Mouse (Mus musculus) forebrain, embryonic 14.5 days (tissue): ENCODE results near the gene Yipf7. TPM values are rescaled to one million over a fixed set of nuclear protein-coding genes. Genes with fewer than 3 reads are reported as not detected.

ENCODE experiments used
- ATAC-seq: fragments of 200-750 bp; cut with Nextera tagmentation; 2 replicates; pipeline ENCODE4 v1.8.0; 2017; ENCODE audit warnings: mild to moderate bottlenecking, moderate library complexity
- DNase-seq: peaks from one replicate; pipeline ENCODE4 v3.0.0-alpha.2; 2015; ENCODE audit warnings: low spot score
- H3K27ac ChIP-seq: fragments of 300-500 bp; sonication (generic); 2 replicates; pipeline ENCODE4 v1.5.1; 2014; ENCODE audit warnings: low read depth, mild to moderate bottlenecking, control low read depth, low read length, moderate library complexity
- H3K27me3 ChIP-seq: fragments of 300-500 bp; sonication (generic); replicated peaks from 2 replicates; pipeline ENCODE4 v1.6.1; 2014; ENCODE audit warnings: low read length, control low read depth, mixed read lengths; ENCODE audit not compliant: control insufficient read depth, insufficient read depth
- H3K36me3 ChIP-seq: fragments of 300-500 bp; sonication (generic); 2 replicates; pipeline ENCODE4 v1.6.1; 2014; ENCODE audit warnings: low read length, control low read depth; ENCODE audit not compliant: control insufficient read depth, insufficient read depth
- H3K4me1 ChIP-seq: fragments of 300-500 bp; sonication (generic); 2 replicates; pipeline ENCODE4 v1.6.1; 2014; ENCODE audit warnings: antibody characterized with exemption, low read length, control low read depth; ENCODE audit not compliant: control insufficient read depth, insufficient read depth
- H3K4me2 ChIP-seq: fragments of 300-500 bp; sonication (generic); 2 replicates; pipeline ENCODE4 v1.6.1; 2014; ENCODE audit warnings: mild to moderate bottlenecking, control low read depth, low read length
- H3K4me3 ChIP-seq: fragments of 300-500 bp; sonication (generic); 2 replicates; pipeline ENCODE4 v1.5.1; 2014; ENCODE audit warnings: low read depth, low read length, control low read depth
- H3K9ac ChIP-seq: fragments of 300-500 bp; sonication (generic); 2 replicates; pipeline ENCODE4 v1.6.1; 2014; ENCODE audit warnings: mild to moderate bottlenecking, low read length, control low read depth, moderate library complexity
- H3K9me3 ChIP-seq: fragments of 300-500 bp; sonication (generic); replicated peaks from 2 replicates; pipeline ENCODE4 v1.6.1; 2016; ENCODE audit warnings: low read length, control low read depth, mixed read lengths; ENCODE audit not compliant: control insufficient read depth
- WGBS: fragments of 180-500 bp; shearing (Covaris S2); extraction: QIAGEN DNeasy Blood & Tissue Kit; methylation state at CpG from one replicate; pipeline ENCODE4 v1.1.7; 2014; 5-methylcytosine and 5-hydroxymethylcytosine counted together
- polyA plus RNA-seq: library from polyadenylated mRNA; unstranded; fragments of >200 nt; fragmentation: Nextera tagmentation; extraction: Ambion mirVana; gene quantifications from 2 replicates; pipeline ENCODE4 v1.2.1, GENCODE M21; 2014

Yipf7 gene
- not detected in 2 replicates for polyA plus RNA-seq

DNA sequence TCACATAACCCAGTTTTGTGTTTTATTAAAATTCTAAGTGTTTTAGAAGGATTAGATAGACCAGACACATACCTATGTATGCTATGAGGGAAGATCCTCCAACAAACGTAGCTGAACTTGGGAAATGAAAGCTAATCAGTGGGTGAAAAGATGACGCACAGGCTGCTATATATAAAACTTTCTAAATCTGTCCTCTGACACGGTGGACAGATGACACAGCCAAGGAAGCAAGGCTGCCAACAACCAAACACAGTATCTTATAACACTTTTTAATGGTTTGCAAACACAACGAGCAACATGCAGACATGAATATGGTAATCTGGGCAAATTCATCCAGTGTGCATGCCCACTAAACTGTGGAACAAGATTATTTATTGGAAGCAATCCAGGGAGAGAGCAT, at the start of gene Yipf7:
Gene Yipf7 (minus strand): TSS at position 160 of the 400 bp plus-strand sequence.
- Histone ChIP-seq H3K4me3 (no peak within 1 kb of the TSS), H3K4me2 (no peak within 1 kb of the TSS), H3K27me3 (no peaks in the 10 kb centered on the region), H3K4me1 (no peaks in the 10 kb centered on the region), H3K9me3 (no peaks in the 10 kb centered on the region), H3K9ac (no peak within 1 kb of the TSS), H3K27ac (no peak within 1 kb of the TSS), H3K36me3 (no peaks in the 10 kb centered on the region)
- DNase-seq: no peak
- ATAC-seq: no peak
- 68% methylated on average over 4 of the region's 4 CpGs for WGBS

DNA sequence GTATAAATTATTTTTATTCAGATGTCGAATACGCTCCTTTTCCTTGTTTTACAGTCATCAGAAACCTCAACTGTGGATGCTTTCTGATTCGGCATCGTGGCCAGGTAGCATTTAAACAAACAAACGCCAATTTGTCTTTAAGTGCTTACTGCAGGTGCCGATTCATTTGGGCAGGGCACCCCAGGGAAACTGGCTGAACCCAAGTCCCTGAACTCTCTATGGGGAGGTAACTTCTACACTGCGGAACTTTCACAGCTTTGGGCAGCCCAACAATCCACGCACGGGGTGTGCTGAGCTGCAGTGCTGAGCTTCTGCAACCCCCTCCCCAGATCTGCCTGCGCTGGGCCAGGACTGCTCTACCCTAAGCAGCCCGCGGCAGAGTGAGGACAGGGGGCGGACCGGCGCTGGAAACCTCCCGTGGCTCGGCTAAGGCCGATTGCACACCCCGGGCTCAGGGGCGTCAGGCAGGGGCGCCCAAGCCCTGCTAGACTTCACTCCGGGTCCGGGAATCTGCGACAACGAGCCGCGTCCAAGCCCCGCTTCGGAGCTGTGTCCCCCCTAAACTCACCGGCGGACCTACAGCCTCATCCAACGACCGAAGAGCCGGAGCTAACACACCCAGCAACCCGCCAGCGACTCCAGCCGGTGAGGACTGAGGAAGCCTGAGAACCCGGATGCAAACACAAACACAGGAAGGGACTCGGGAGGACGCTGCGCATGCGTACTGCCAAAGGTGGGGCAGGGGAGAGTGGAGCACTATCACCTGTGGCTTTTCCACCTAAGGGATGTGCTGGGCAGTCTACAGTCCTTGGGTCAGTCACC, 49.4 kb upstream of the Yipf7 start, which contains the start of gene Gnpda2:
Gene Gnpda2 (minus strand): TSS at position 701 of the 822 bp plus-strand sequence.
- Histone ChIP-seq H3K4me1 (peaks cover 7% of the 10 kb centered on the region; the same call in 1 of the 2 replicates), H3K9me3 (no peaks in the 10 kb centered on the region), H3K9ac (peak within 1 kb of the TSS; percentile 88), H3K4me3 (peak within 1 kb of the TSS; percentile 74), H3K36me3 (peaks cover 6% of the 10 kb centered on the region; the same call in 1 of the 2 replicates), H3K4me2 (peak within 1 kb of the TSS; percentile 73), H3K27ac (peak within 1 kb of the TSS; percentile 86), H3K27me3 (no peaks in the 10 kb centered on the region)
- ATAC-seq (peak; percentile 96), DNase-seq (peak; percentile 95)
- WGBS: 3% methylated on average over 42 of the region's 42 CpGs

DNA sequence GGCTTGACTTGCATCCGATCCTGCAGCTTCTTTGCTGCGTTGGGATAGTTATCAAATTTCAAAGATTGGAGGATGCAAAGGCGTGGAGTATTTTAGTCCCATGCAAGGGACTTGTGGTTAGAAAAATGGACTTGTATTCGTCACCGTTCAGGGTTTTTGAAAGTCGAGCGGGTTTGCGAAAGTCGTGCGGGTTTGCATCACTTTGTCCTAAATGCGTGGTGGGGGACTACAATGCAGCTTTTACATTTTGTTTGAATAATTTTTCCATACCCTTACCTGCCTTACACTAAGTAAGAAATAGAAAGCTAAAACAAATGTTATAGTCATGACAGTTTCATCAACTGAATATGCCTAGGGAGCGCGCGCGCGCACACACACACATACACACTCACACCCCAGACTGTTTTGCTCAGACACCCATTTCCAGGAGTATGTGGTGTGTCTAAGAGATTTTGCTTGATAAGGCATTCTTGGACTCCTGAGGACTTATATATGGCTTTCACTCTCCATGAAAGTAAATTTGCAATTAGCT, 15.0 kb upstream of the Yipf7 start:
- peaks cover 22% of the 10 kb centered on the region for H3K36me3 ChIP-seq
- DNase-seq: peak; percentile 39
- peak overlapping the region; percentile 81 for H3K27ac ChIP-seq
- H3K27me3 ChIP-seq: no peaks in the 10 kb centered on the region
- peak overlapping the region; percentile 49 for H3K4me2 ChIP-seq
- WGBS: 9% methylated on average over 16 of the region's 16 CpGs
- H3K4me3 ChIP-seq: peak overlapping the region; percentile 87
- no peaks in the 10 kb centered on the region for H3K9me3 ChIP-seq
- H3K4me1 ChIP-seq: no peaks in the 10 kb centered on the region
- peak; percentile 13 for ATAC-seq
- H3K9ac ChIP-seq: peak overlapping the region; percentile 97

DNA sequence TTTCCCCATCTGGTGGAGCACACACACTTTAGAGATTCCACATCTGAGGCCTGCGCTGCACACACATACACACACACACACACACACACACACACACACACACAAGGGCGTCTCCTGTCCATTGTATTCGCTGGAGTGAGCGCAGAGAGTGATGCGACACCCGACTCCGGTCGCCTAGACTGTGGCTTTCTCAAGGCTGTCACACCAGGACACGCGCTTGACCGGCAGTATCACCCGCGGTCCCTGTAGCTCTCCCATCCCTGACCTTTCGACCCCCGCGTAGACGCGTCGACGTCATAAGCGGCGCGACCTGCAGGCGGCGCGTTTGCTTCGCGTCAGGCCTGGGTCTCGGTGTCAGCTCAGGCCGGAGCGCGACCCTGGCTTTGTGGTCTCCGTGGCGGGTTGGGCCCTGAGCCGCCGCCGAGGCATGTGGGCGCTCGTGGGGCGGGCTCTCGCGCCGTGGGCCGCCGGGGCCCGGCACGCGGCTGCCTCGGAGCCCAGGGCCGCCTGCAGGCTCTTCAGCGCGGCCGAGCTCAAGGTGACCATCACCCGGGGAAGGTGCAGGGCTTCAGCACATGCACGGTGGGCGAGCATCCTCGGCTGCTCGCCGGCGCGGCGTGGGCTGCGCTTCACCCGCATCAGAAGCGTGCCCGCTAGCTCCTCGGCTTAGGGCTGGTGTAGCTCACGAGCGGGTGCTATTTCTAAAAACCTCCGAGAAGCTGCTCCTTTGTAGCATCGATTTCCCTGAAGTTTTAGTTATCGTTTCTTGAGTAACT, 14.4 kb upstream of the Yipf7 start, which contains the start of gene Guf1:
Gene Guf1 (plus strand): TSS at position 296 of the 776 bp plus-strand sequence.
- under 1% methylated on average over 68 of the region's 72 CpGs for WGBS

DNA sequence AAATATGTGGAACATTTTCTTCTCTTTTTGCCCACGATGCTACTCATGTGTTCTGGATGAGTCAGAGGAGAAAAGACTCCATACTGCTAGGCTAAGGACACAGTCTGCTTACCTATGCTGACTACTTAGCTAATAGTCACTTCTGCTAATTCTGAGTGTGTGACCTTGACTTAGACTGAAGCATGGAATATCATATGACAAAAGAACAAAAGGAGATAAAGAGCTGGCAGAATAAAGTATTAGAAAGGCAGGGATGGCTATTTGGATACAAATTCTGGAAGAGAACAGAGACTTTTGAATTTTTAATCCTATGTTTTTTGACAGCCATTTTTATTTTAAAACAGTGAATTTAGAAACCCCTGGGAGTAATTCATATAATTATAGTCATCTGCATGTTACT, 768 bp downstream of the Yipf7 start:
- no peak for DNase-seq
- ATAC-seq: no peak
- Histone ChIP-seq H3K27me3 (no peaks in the 10 kb centered on the region), H3K36me3 (no peaks in the 10 kb centered on the region), H3K4me1 (no peaks in the 10 kb centered on the region), H3K4me3 (no peak overlapping the region), H3K27ac (no peak overlapping the region), H3K9ac (no peak overlapping the region), H3K9me3 (no peaks in the 10 kb centered on the region), H3K4me2 (no peak overlapping the region)
- 91% methylated on average over 1 of the region's 1 CpGs for whole genome bisulfite sequencing

More for the DNA sequence above, 14.4 kb upstream of the Yipf7 start, which contains the start of gene Guf1:
- peaks cover 19% of the 10 kb centered on the region for H3K36me3 ChIP-seq
- H3K9me3 ChIP-seq: no peaks in the 10 kb centered on the region
- ATAC-seq (peak; percentile 91), DNase-seq (peak; percentile 90)
- H3K9ac ChIP-seq: peak within 1 kb of the TSS; percentile 97
- H3K27me3 ChIP-seq: no peaks in the 10 kb centered on the region
- H3K27ac ChIP-seq: peak within 1 kb of the TSS; percentile 81
- H3K4me2 ChIP-seq: peak within 1 kb of the TSS; percentile 49
- no peaks in the 10 kb centered on the region for H3K4me1 ChIP-seq
- peak within 1 kb of the TSS; percentile 87 for H3K4me3 ChIP-seq

DNA sequence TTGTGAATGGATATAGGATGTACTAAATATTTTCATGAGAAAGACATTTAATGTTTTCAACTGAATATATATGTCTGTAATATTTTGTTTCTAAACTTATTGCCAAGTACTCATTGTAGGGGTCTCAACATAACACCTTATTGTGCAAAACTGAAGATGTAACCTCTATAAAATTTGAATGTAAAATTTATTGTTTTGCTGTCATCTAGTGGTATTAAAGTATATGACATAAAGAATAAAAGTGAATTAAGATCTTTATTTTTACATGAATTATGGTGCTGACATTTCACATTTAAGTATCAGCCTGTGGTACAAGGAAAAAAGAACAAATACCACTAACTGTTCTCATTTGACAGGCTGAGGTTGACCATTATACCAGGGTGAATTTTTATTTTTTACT, 18.5 kb downstream of the Yipf7 start:
- Histone ChIP-seq H3K4me3 (no peak overlapping the region), H3K27ac (no peak overlapping the region), H3K9me3 (no peaks in the 10 kb centered on the region), H3K36me3 (no peaks in the 10 kb centered on the region), H3K4me2 (no peak overlapping the region), H3K4me1 (no peaks in the 10 kb centered on the region), H3K27me3 (no peaks in the 10 kb centered on the region), H3K9ac (no peak overlapping the region)
- DNase-seq (no peak), ATAC-seq (no peak)

DNA sequence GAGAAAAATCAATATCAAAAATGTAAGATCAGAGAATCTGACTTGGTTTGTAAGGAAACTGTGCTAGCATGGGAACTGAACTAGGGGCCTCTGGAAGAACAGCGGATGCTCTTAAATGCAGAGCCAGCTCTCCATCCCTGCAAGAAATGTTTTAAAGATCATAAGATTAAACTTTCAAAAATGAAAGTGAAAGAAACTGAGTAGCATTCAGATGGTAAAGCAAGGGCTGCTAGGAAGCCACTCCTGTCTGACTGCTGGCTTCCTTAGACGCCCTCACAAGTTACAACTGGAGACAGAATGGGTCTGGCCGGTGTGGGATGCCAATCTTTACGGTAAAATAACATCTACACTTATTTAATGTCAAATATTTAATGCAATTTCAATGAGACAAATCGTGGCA, 20.4 kb downstream of the Yipf7 start:
- Histone ChIP-seq H3K4me3 (no peak overlapping the region), H3K27ac (no peak overlapping the region), H3K9ac (no peak overlapping the region), H3K36me3 (no peaks in the 10 kb centered on the region), H3K9me3 (no peaks in the 10 kb centered on the region), H3K4me1 (no peaks in the 10 kb centered on the region), H3K27me3 (no peaks in the 10 kb centered on the region), H3K4me2 (no peak overlapping the region)
- ATAC-seq: no peak
- no peak for DNase-seq
- 69% methylated on average over 5 of the region's 5 CpGs for WGBS

DNA sequence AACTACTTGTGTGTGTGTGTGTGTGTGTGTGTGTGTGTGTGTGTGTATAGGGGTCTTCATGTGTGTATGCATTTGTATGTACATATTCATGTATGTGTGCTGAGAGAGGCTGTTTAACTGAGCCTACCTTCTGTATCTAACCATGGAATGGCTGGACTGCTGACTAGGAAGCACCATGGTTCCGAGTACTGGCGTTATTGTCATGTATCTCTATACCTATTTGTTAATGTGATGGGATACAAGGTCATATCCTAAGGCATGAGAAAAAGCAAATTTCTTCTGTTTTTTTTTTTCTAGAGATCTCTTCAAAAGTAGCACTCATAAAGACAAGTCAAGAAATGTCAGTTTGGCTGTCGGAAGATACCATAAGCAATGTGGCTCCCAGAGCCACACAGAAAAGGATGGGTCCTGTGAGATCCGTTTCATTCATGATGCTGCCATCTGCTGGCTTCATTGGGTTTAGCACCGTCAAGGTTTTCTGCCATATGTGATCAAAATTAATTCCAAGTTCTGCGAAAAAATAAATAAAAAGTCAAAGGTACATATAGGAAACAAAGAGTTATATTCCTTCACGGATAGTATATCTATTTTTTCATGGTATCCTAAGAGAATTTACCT, 21.7 kb downstream of the Yipf7 start:
- no peaks in the 10 kb centered on the region for H3K27me3 ChIP-seq
- H3K4me2 ChIP-seq: no peak overlapping the region
- H3K9me3 ChIP-seq: no peaks in the 10 kb centered on the region
- H3K4me1 ChIP-seq: no peaks in the 10 kb centered on the region
- ATAC-seq: peak; percentile 75
- WGBS: 37% methylated on average over 7 of the region's 7 CpGs
- H3K36me3 ChIP-seq: no peaks in the 10 kb centered on the region
- no peak overlapping the region for H3K4me3 ChIP-seq
- H3K27ac ChIP-seq: no peak overlapping the region
- H3K9ac ChIP-seq: no peak overlapping the region
- peak; percentile 82 for DNase-seq
